20 mouse cellular contexts compared by ENCODE assay signal in the genomic region with DNA sequence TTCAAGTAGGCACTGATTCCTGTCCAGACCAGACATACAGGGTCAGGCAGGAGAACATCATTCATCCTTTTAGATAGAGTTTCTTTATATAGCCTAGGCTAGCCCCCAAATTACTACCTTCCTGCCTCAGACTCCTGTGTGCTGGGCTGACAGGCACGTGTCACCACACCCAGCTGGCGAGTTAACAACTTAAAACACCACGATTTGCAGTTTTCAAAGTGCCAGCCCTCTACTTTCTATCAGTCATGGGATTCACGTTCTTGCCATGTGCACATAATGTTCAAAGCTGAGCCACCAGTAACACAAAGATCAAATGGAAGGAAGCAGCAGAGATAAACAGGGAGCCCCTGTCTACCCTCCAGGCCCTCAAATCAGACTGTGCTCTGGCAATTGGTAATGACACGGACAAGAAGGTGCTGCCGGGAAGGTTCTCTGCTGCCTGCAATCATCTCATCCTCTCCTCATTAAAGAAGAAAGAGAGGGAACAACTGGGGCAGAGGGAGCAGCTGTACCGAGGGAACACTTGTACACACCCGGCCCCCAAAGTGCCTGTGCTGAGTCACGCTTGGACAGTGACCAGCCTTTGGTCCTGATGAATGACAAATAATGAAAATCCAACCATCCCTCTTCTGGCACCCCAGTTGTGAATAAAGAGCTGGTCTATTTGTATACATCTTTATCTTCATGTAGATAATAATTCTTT.
DNase-seq lines count a peak whose midpoint lies in the region; ATAC-seq and TF ChIP-seq lines count a peak whose summit lies in the region.
"Had no signal": no experiment of that assay in that cellular context is flagged by ENCODE, and none has a peak within 500 bp of the region (broad histone marks: within the 10 kb centered on the region; RNA-seq: fewer than 3 reads in every experiment).

No protein-coding gene starts in this region.

- intact Hi-C loops in heart, postnatal 10 days (cut with DNase I): loop anchor here (5.0 kb wide), 1 partner anchor 49 kb away; no protein-coding TSS in a partner anchor

- WGBS in heart, embryonic 10.5 days: 61% methylated on average over 9 of the region's 9 CpGs
- whole genome bisulfite sequencing in hindbrain, embryonic 12.5 days: 79% methylated on average over 9 of the region's 9 CpGs

- no peaks in the 10 kb centered on the region for H3K9me3 ChIP-seq in heart, embryonic 10.5 days
- H3K9me3 ChIP-seq in hindbrain, embryonic 12.5 days (replicated peaks): no peaks in the 10 kb centered on the region
- H3K9me3 ChIP-seq: heart, embryonic 12.5 days; megakaryocyte, embryonic 14.5 days had no signal

- TF ChIP-seq POLR2A in brain, embryonic 14.5 days (IDR thresholded peaks at IDR 0.05; ENCODE audit: borderline replicate concordance, extremely low read depth, insufficient read depth, insufficient read length, poor library complexity, severe bottlenecking): no peak

- H3K4me3 ChIP-seq in heart, embryonic 10.5 days: no peak overlapping the region
- H3K4me3 ChIP-seq in hindbrain, embryonic 12.5 days: no peak overlapping the region
- H3K4me3 ChIP-seq: heart, embryonic 12.5 days; megakaryocyte, embryonic 14.5 days had no signal

- TF ChIP-seq CTCF in brain, embryonic 14.5 days (IDR thresholded peaks at IDR 0.05; ENCODE audit: borderline replicate concordance, extremely low read depth, insufficient read depth, insufficient read length): no peak

- H3K4me2 ChIP-seq in hindbrain, embryonic 12.5 days (replicated peaks): no peak overlapping the region
- H3K4me2 ChIP-seq: heart, embryonic 12.5 days; liver, embryonic 11.5 days had no signal

- H3K27ac ChIP-seq in heart, embryonic 10.5 days: no peak overlapping the region
- H3K27ac ChIP-seq in hindbrain, embryonic 12.5 days: no peak overlapping the region

- H3K4me1 ChIP-seq in heart, embryonic 10.5 days: peaks cover 25% of the 10 kb centered on the region
- peaks cover 22% of the 10 kb centered on the region for H3K4me1 ChIP-seq in hindbrain, embryonic 12.5 days

- peak; percentile 35 to 37 for DNase-seq in heart, postnatal 10 days
- DNase-seq in heart, embryonic 10.5 days (ENCODE audit: low spot score): no peak
- DNase-seq in thymus, postnatal 0 days (ENCODE audit: low spot score): peak; percentile 40
- no peak for DNase-seq in thymus, postnatal 10 days (ENCODE audit: low spot score in 2 of 2)
- DNase-seq in brain, embryonic 14.5 days (ENCODE audit: low read depth): peak; percentile 38
- DNase-seq in retina, embryonic 14.5 days (ENCODE audit: low spot score): peak; percentile 60
- DNase-seq in cerebellum, adult 9-10 months: no peak
- DNase-seq: cerebellum, adult 2 months; kidney, postnatal 36 days; layer of hippocampus, adult 9-11 months; lung, adult 2 months; right cerebral cortex, adult 18-20 months had no signal

- H3K27me3 ChIP-seq in heart, embryonic 10.5 days (ENCODE audit: insufficient read depth, poor library complexity, severe bottlenecking): no peaks in the 10 kb centered on the region
- H3K27me3 ChIP-seq in hindbrain, embryonic 12.5 days: no peaks in the 10 kb centered on the region
- H3K27me3 ChIP-seq: heart, embryonic 12.5 days had no signal

- no peak for ATAC-seq in hindbrain, embryonic 12.5 days (ENCODE audit: low FRiP score)
- ATAC-seq: CD4-positive, CD25-positive, alpha-beta regulatory T cell, adult 4 months; hindbrain, embryonic 16.5 days; intestine, embryonic 16.5 days; midbrain, embryonic 16.5 days had no signal

- H3K36me3 ChIP-seq in heart, embryonic 10.5 days: no peaks in the 10 kb centered on the region
- H3K36me3 ChIP-seq in hindbrain, embryonic 12.5 days: no peaks in the 10 kb centered on the region
- H3K36me3 ChIP-seq: heart, embryonic 12.5 days had no signal

- no peak overlapping the region for H3K9ac ChIP-seq in hindbrain, embryonic 12.5 days
- H3K9ac ChIP-seq: heart, embryonic 12.5 days had no signal

Comparison
In these comparisons a context has a peak if more than half of its experiments do, and no peak if none do; other contexts are left out.
1. DNase-seq: peak in heart, postnatal 10 days (2 of 2), thymus, postnatal 0 days (single experiment), brain, embryonic 14.5 days (single experiment) and retina, embryonic 14.5 days (single experiment); none in heart, embryonic 10.5 days (single experiment), thymus, postnatal 10 days (0 of 2) and cerebellum, adult 9-10 months (single experiment).